Mouse (Mus musculus) bone marrow, adult 2 months (tissue): ENCODE data around the gene Pglyrp2. TPM values are rescaled to one million over a fixed set of nuclear protein-coding genes. Genes with fewer than 3 reads are reported as not detected.

Experiments
- H3K27ac ChIP-seq: fragments of 200-500 bp; 2 replicates; pipeline ENCODE4 v1.5.1; 2012; ENCODE audit warnings: low read depth, mild to moderate bottlenecking, control low read depth, inconsistent platforms, low read length; ENCODE audit not compliant: control insufficient read depth, poor library complexity, insufficient read depth
- H3K4me1 ChIP-seq: fragments of 200-500 bp; 2 replicates; pipeline ENCODE4 v1.6.1; 2011; ENCODE audit warnings: low read length; ENCODE audit not compliant: control insufficient read depth, insufficient read depth
- H3K4me3 ChIP-seq: fragments of 200-500 bp; replicated peaks from 2 replicates; pipeline ENCODE3; 2011; ENCODE audit warnings: mild to moderate bottlenecking, low read depth, low read length, control low read depth; ENCODE audit not compliant: control insufficient read depth
- CTCF ChIP-seq: fragments of 200-500 bp; IDR thresholded peaks from 2 replicates; pipeline ENCODE4 v1.5.1; 2011; ENCODE audit warnings: low read length, control low read depth; ENCODE audit not compliant: control insufficient read depth, insufficient read depth
- POLR2A ChIP-seq: fragments of 200-500 bp; IDR thresholded peaks from 2 replicates; pipeline ENCODE4 v1.6.1; 2011; ENCODE audit warnings: low read depth, mild to moderate bottlenecking, control low read depth, low read length, borderline replicate concordance; ENCODE audit not compliant: control insufficient read depth
- WGBS: fragments of 180-500 bp; shearing (Covaris S2); methylation state at CpG from one replicate; pipeline ENCODE4 v1.1.7; 2018; 5-methylcytosine and 5-hydroxymethylcytosine counted together
- polyA plus RNA-seq: library from polyadenylated mRNA; stranded (reverse); fragments of >200 nt; gene quantifications from 2 replicates; pipeline ENCODE4 v1.2.4, GENCODE M21; 2011; ENCODE audit warnings: low replicate concordance; ENCODE audit not compliant: missing spikeins, insufficient read depth, insufficient read length

Gene Pglyrp2
- polyA plus RNA-seq, 1 experiment = 3.4 TPM

- H3K4me1 ChIP-seq = no peaks in the 10 kb centered on the region
- H3K27ac ChIP-seq = peak within 1 kb of the TSS; percentile 92
- under 1% methylated on average over 36 of the region's 44 CpGs for WGBS
- peak within 1 kb of the TSS; percentile 87 for H3K4me3 ChIP-seq
- no peak for TF ChIP-seq CTCF
Measured at GRCm38 (mm10) chr17:32389101-32389659, 34.8 kb downstream of the Pglyrp2 start, which contains the start of gene Wiz. Gene Wiz, minus strand, starts transcription at chr17:32389439.

- no peak for TF ChIP-seq CTCF
- TF ChIP-seq POLR2A = no peak
- peak overlapping the region; percentile 47 for H3K27ac ChIP-seq
- peak overlapping the region; percentile 81 for H3K4me3 ChIP-seq
- WGBS = 2% methylated on average over 33 of the region's 39 CpGs
- no peaks in the 10 kb centered on the region for H3K4me1 ChIP-seq
Measured at GRCm38 (mm10) chr17:32388370-32389100, 35.4 kb downstream of the Pglyrp2 start.

- H3K27ac ChIP-seq = no peak overlapping the region
Measured at GRCm38 (mm10) chr17:32387986-32388369, 36.0 kb downstream of the Pglyrp2 start.

GRCm38 (mm10) chr17:32386659-32387432 is 37.1 kb downstream of the Pglyrp2 start:
- TF ChIP-seq CTCF (peak; percentile 79), POLR2A (no peak)
- 45% methylated on average over 9 of the region's 9 CpGs for WGBS
- Histone ChIP-seq H3K4me3 (no peak overlapping the region), H3K27ac (no peak overlapping the region), H3K4me1 (no peaks in the 10 kb centered on the region)

More at GRCm38 (mm10) chr17:32387986-32388369, 36.0 kb downstream of the Pglyrp2 start:
- H3K4me3 ChIP-seq = no peak overlapping the region
- TF ChIP-seq CTCF = no peak
- TF ChIP-seq POLR2A = no peak
- no peaks in the 10 kb centered on the region for H3K4me1 ChIP-seq
- WGBS = 79% methylated on average over 7 of the region's 7 CpGs

GRCm38 (mm10) chr17:32383661-32384060 is 40.3 kb downstream of the Pglyrp2 start:
- TF ChIP-seq CTCF (no peak), POLR2A (no peak)
- 91% methylated on average over 5 of the region's 5 CpGs for WGBS
- no peak overlapping the region for H3K27ac ChIP-seq
- H3K4me3 ChIP-seq = no peak overlapping the region
- H3K4me1 ChIP-seq = no peaks in the 10 kb centered on the region

- Histone ChIP-seq H3K4me3 (no peak overlapping the region), H3K4me1 (no peaks in the 10 kb centered on the region), H3K27ac (no peak overlapping the region)
- 88% methylated on average over 7 of the region's 7 CpGs for WGBS
- TF ChIP-seq POLR2A (no peak), CTCF (no peak)
Measured at GRCm38 (mm10) chr17:32382576-32382975, 41.4 kb downstream of the Pglyrp2 start.

- no peak overlapping the region for H3K4me3 ChIP-seq
- H3K27ac ChIP-seq = no peak overlapping the region
- WGBS = 76% methylated on average over 2 of the region's 2 CpGs
- H3K4me1 ChIP-seq = no peaks in the 10 kb centered on the region; the same call in 1 of the 2 replicates
- no peak for TF ChIP-seq CTCF
- no peak for TF ChIP-seq POLR2A
Measured at GRCm38 (mm10) chr17:32378786-32379185, 45.2 kb downstream of the Pglyrp2 start.

- Histone ChIP-seq H3K4me1 (no peaks in the 10 kb centered on the region; the same call in 1 of the 2 replicates), H3K4me3 (no peak overlapping the region), H3K27ac (no peak overlapping the region)
- no peak for TF ChIP-seq CTCF
- no peak for TF ChIP-seq POLR2A
- 78% methylated on average over 9 of the region's 9 CpGs for WGBS
Measured at GRCm38 (mm10) chr17:32377137-32377536, 46.8 kb downstream of the Pglyrp2 start.
